Mouse (Mus musculus): ENCODE results near the gene Esr1. TPM values are rescaled to one million over a fixed set of nuclear protein-coding genes. Genes with fewer than 3 reads are reported as not detected.
"Not testable (repeated sequence)": the region's sequence is repeated elsewhere in the genome, so short reads cannot be mapped to it uniquely, and the experiment has no call there.

Esr1 gene
- polyA plus RNA-seq, 1 experiment from 2014 or later = 0.05 TPM

GRCm38 (mm10) chr10:4600796-4601474 lies 10.5 kb upstream of the Esr1 start:
- H3K9me3 ChIP-seq = no peaks in the 10 kb centered on the region
- no peak overlapping the region for H3K4me2 ChIP-seq
- WGBS = 55% methylated on average over 2 of the region's 2 CpGs
- no peaks in the 10 kb centered on the region for H3K27me3 ChIP-seq
- H3K27ac ChIP-seq = no peak overlapping the region
- H3K36me3 ChIP-seq (replicated peaks) = no peaks in the 10 kb centered on the region
- H3K4me3 ChIP-seq (replicated peaks) = no peak overlapping the region
- H3K4me1 ChIP-seq = no peaks in the 10 kb centered on the region
- H3K9ac ChIP-seq = no peak overlapping the region
- ATAC-seq (ENCODE audit: low FRiP score) = no peak

- not testable (repeated sequence) for H3K36me3 ChIP-seq (replicated peaks); H3K4me1 ChIP-seq; H3K27ac ChIP-seq; H3K9me3 ChIP-seq; H3K27me3 ChIP-seq; H3K4me3 ChIP-seq (replicated peaks); ATAC-seq (ENCODE audit: low FRiP score); H3K4me2 ChIP-seq; H3K9ac ChIP-seq
Observed at GRCm38 (mm10) chr10:4601612-4602011, 9.8 kb upstream of the Esr1 start.

- H3K27me3 ChIP-seq = no peaks in the 10 kb centered on the region
- 72% methylated on average over 4 of the region's 4 CpGs for WGBS
- no peak overlapping the region for H3K4me2 ChIP-seq
- H3K4me1 ChIP-seq = no peaks in the 10 kb centered on the region
- peaks cover 5% of the 10 kb centered on the region; the same call in 1 of the 2 replicates for H3K9me3 ChIP-seq
- H3K36me3 ChIP-seq (replicated peaks) = no peaks in the 10 kb centered on the region
- no peak overlapping the region for H3K9ac ChIP-seq
- no peak for ATAC-seq (ENCODE audit: low FRiP score)
- H3K4me3 ChIP-seq (replicated peaks) = no peak overlapping the region
- no peak overlapping the region for H3K27ac ChIP-seq
Observed at GRCm38 (mm10) chr10:4602466-4602865, 8.9 kb upstream of the Esr1 start.

GRCm38 (mm10) chr10:4604527-4605209 lies 6.7 kb upstream of the Esr1 start:
- Histone ChIP-seq H3K9ac (no peak overlapping the region), H3K27ac (no peak overlapping the region), H3K27me3 (no peaks in the 10 kb centered on the region), H3K9me3 (peaks cover 5% of the 10 kb centered on the region; the same call in 1 of the 2 replicates), H3K36me3 (replicated peaks) (no peaks in the 10 kb centered on the region), H3K4me2 (no peak overlapping the region), H3K4me1 (no peaks in the 10 kb centered on the region), H3K4me3 (replicated peaks) (no peak overlapping the region)
- no peak for ATAC-seq (ENCODE audit: low FRiP score)
- 92% methylated on average over 4 of the region's 4 CpGs for WGBS

GRCm38 (mm10) chr10:4610234-4610633 lies 1.2 kb upstream of the Esr1 start:
- Histone ChIP-seq H3K9ac (no peak overlapping the region), H3K4me2 (no peak overlapping the region), H3K36me3 (replicated peaks) (no peaks in the 10 kb centered on the region), H3K27me3 (no peaks in the 10 kb centered on the region), H3K4me1 (no peaks in the 10 kb centered on the region; the same call in 1 of the 2 replicates), H3K4me3 (replicated peaks) (no peak overlapping the region), H3K9me3 (peaks cover 5% of the 10 kb centered on the region; the same call in 1 of the 2 replicates), H3K27ac (no peak overlapping the region)
- 82% methylated on average over 2 of the region's 2 CpGs for WGBS
- no peak for ATAC-seq (ENCODE audit: low FRiP score)

GRCm38 (mm10) chr10:4612313-4613036 lies 1.1 kb downstream of the Esr1 start:
- H3K36me3 ChIP-seq (replicated peaks) = no peaks in the 10 kb centered on the region
- WGBS = 86% methylated on average over 22 of the region's 22 CpGs
- H3K27me3 ChIP-seq = no peaks in the 10 kb centered on the region
- ATAC-seq (ENCODE audit: low FRiP score) = no peak
- H3K27ac ChIP-seq = no peak overlapping the region
- H3K4me3 ChIP-seq (replicated peaks) = no peak overlapping the region
- no peaks in the 10 kb centered on the region; the same call in 1 of the 2 replicates for H3K4me1 ChIP-seq
- H3K9me3 ChIP-seq = no peaks in the 10 kb centered on the region
- no peak overlapping the region for H3K9ac ChIP-seq
- H3K4me2 ChIP-seq = no peak overlapping the region

GRCm38 (mm10) chr10:4618026-4618425 lies 6.6 kb downstream of the Esr1 start:
- 90% methylated on average over 2 of the region's 2 CpGs for WGBS
- H3K27ac ChIP-seq = no peak overlapping the region
- no peaks in the 10 kb centered on the region for H3K36me3 ChIP-seq (replicated peaks)
- H3K9me3 ChIP-seq = no peaks in the 10 kb centered on the region
- H3K4me3 ChIP-seq (replicated peaks) = no peak overlapping the region
- H3K27me3 ChIP-seq = no peaks in the 10 kb centered on the region
- no peak overlapping the region for H3K4me2 ChIP-seq
- H3K9ac ChIP-seq = no peak overlapping the region
- H3K4me1 ChIP-seq = no peaks in the 10 kb centered on the region
- ATAC-seq (ENCODE audit: low FRiP score) = no peak

GRCm38 (mm10) chr10:4618686-4619085 lies 7.3 kb downstream of the Esr1 start:
- 88% methylated on average over 5 of the region's 5 CpGs for WGBS
- no peaks in the 10 kb centered on the region for H3K27me3 ChIP-seq
- no peak overlapping the region for H3K27ac ChIP-seq
- no peak overlapping the region for H3K4me3 ChIP-seq (replicated peaks)
- H3K4me1 ChIP-seq = no peaks in the 10 kb centered on the region
- H3K4me2 ChIP-seq = no peak overlapping the region
- H3K9me3 ChIP-seq = no peaks in the 10 kb centered on the region
- H3K9ac ChIP-seq = no peak overlapping the region
- H3K36me3 ChIP-seq (replicated peaks) = no peaks in the 10 kb centered on the region
- ATAC-seq (ENCODE audit: low FRiP score) = no peak

GRCm38 (mm10) chr10:4619426-4619825 lies 8.0 kb downstream of the Esr1 start:
- not testable (repeated sequence) for H3K9ac ChIP-seq; H3K27me3 ChIP-seq; H3K4me2 ChIP-seq; H3K27ac ChIP-seq; H3K4me1 ChIP-seq; ATAC-seq (ENCODE audit: low FRiP score); H3K4me3 ChIP-seq (replicated peaks); H3K9me3 ChIP-seq; H3K36me3 ChIP-seq (replicated peaks)
- 86% methylated on average over 1 of the region's 1 CpGs for WGBS

- WGBS = 84% methylated on average over 24 of the region's 24 CpGs
- no peak overlapping the region for H3K27ac ChIP-seq
- no peak for ATAC-seq (ENCODE audit: low FRiP score)
- no peaks in the 10 kb centered on the region for H3K27me3 ChIP-seq
- H3K36me3 ChIP-seq (replicated peaks) = no peaks in the 10 kb centered on the region
- no peaks in the 10 kb centered on the region for H3K9me3 ChIP-seq
- H3K4me1 ChIP-seq = no peaks in the 10 kb centered on the region
- H3K9ac ChIP-seq = no peak overlapping the region
- H3K4me3 ChIP-seq (replicated peaks) = no peak overlapping the region
- no peak overlapping the region for H3K4me2 ChIP-seq
Observed at GRCm38 (mm10) chr10:4620596-4621504, 9.5 kb downstream of the Esr1 start.

- Histone ChIP-seq H3K4me3 (replicated peaks) (no peak overlapping the region), H3K4me2 (no peak overlapping the region), H3K4me1 (no peaks in the 10 kb centered on the region), H3K27ac (no peak overlapping the region), H3K9ac (no peak overlapping the region), H3K36me3 (replicated peaks) (no peaks in the 10 kb centered on the region), H3K9me3 (no peaks in the 10 kb centered on the region), H3K27me3 (no peaks in the 10 kb centered on the region)
- 95% methylated on average over 5 of the region's 5 CpGs for WGBS
- ATAC-seq (ENCODE audit: low FRiP score) = no peak
Observed at GRCm38 (mm10) chr10:4621505-4621815, 10.1 kb downstream of the Esr1 start.

- H3K9ac ChIP-seq = no peak overlapping the region
- H3K4me1 ChIP-seq = no peaks in the 10 kb centered on the region
- H3K27ac ChIP-seq = no peak overlapping the region
- H3K9me3 ChIP-seq = no peaks in the 10 kb centered on the region
- no peak overlapping the region for H3K4me2 ChIP-seq
- no peaks in the 10 kb centered on the region for H3K27me3 ChIP-seq
- H3K36me3 ChIP-seq (replicated peaks) = no peaks in the 10 kb centered on the region
- no peak for ATAC-seq (ENCODE audit: low FRiP score)
- no peak overlapping the region for H3K4me3 ChIP-seq (replicated peaks)
Observed at GRCm38 (mm10) chr10:4623319-4623718, 11.9 kb downstream of the Esr1 start.
